Mouse (Mus musculus): Measurements from ENCODE around the gene Hyou1. TPM values are rescaled to one million over a fixed set of nuclear protein-coding genes. Genes with fewer than 3 reads are reported as not detected.
"Not testable (repeated sequence)": the region's sequence is repeated elsewhere in the genome, so short reads cannot be mapped to it uniquely, and the experiment has no call there.

Hyou1 gene
- polyA plus RNA-seq, 1 experiment, result 57.4 TPM

GRCm38 (mm10) chr9:44410647-44411336, 31.5 kb downstream of the Hyou1 start:
- no peak for TF ChIP-seq POLR2A (IDR thresholded peaks at IDR 0.05; ENCODE audit: borderline replicate concordance, extremely low read depth, insufficient read depth, insufficient read length, poor library complexity, severe bottlenecking)
- no peak for TF ChIP-seq CTCF (IDR thresholded peaks at IDR 0.05; ENCODE audit: borderline replicate concordance, extremely low read depth, insufficient read depth, insufficient read length)
- DNase-seq (ENCODE audit: low read depth), result no peak

GRCm38 (mm10) chr9:44411601-44412130, 32.4 kb downstream of the Hyou1 start:
- no peak for TF ChIP-seq CTCF (IDR thresholded peaks at IDR 0.05; ENCODE audit: borderline replicate concordance, extremely low read depth, insufficient read depth, insufficient read length)
- no peak for TF ChIP-seq POLR2A (IDR thresholded peaks at IDR 0.05; ENCODE audit: borderline replicate concordance, extremely low read depth, insufficient read depth, insufficient read length, poor library complexity, severe bottlenecking)
- no peak for DNase-seq (ENCODE audit: low read depth)

GRCm38 (mm10) chr9:44412306-44412705, 33.0 kb downstream of the Hyou1 start:
- DNase-seq (ENCODE audit: low read depth), result no peak
- TF ChIP-seq POLR2A (IDR thresholded peaks at IDR 0.05; ENCODE audit: borderline replicate concordance, extremely low read depth, insufficient read depth, insufficient read length, poor library complexity, severe bottlenecking) (no peak), CTCF (IDR thresholded peaks at IDR 0.05; ENCODE audit: borderline replicate concordance, extremely low read depth, insufficient read depth, insufficient read length) (no peak)

GRCm38 (mm10) chr9:44412781-44413180, 33.5 kb downstream of the Hyou1 start:
- DNase-seq (ENCODE audit: low read depth), result no peak
- TF ChIP-seq POLR2A (IDR thresholded peaks at IDR 0.05; ENCODE audit: borderline replicate concordance, extremely low read depth, insufficient read depth, insufficient read length, poor library complexity, severe bottlenecking) (no peak), CTCF (IDR thresholded peaks at IDR 0.05; ENCODE audit: borderline replicate concordance, extremely low read depth, insufficient read depth, insufficient read length) (no peak)

GRCm38 (mm10) chr9:44417156-44417891, 38.0 kb downstream of the Hyou1 start:
- TF ChIP-seq CTCF (IDR thresholded peaks at IDR 0.05; ENCODE audit: borderline replicate concordance, extremely low read depth, insufficient read depth, insufficient read length) (no peak), POLR2A (IDR thresholded peaks at IDR 0.05; ENCODE audit: borderline replicate concordance, extremely low read depth, insufficient read depth, insufficient read length, poor library complexity, severe bottlenecking) (no peak)
- no peak for DNase-seq (ENCODE audit: low read depth)

GRCm38 (mm10) chr9:44417892-44418363, 38.6 kb downstream of the Hyou1 start:
- peak; percentile 96 for DNase-seq (ENCODE audit: low read depth)
- TF ChIP-seq POLR2A (IDR thresholded peaks at IDR 0.05; ENCODE audit: borderline replicate concordance, extremely low read depth, insufficient read depth, insufficient read length, poor library complexity, severe bottlenecking) (peak; percentile 2; the same call in 1 of the 2 replicates), CTCF (IDR thresholded peaks at IDR 0.05; ENCODE audit: borderline replicate concordance, extremely low read depth, insufficient read depth, insufficient read length) (peak; percentile 88)

- peak; percentile 31 for DNase-seq (ENCODE audit: low read depth)
- TF ChIP-seq POLR2A (IDR thresholded peaks at IDR 0.05; ENCODE audit: borderline replicate concordance, extremely low read depth, insufficient read depth, insufficient read length, poor library complexity, severe bottlenecking), result no peak
- TF ChIP-seq CTCF (IDR thresholded peaks at IDR 0.05; ENCODE audit: borderline replicate concordance, extremely low read depth, insufficient read depth, insufficient read length), result no peak
These were observed 39.5 kb downstream of the Hyou1 start, which contains the start of gene Ccdc84 for GRCm38 (mm10) chr9:44418519-44419385. Gene Ccdc84, minus strand, starts transcription at chr9:44418569.

- DNase-seq (ENCODE audit: low read depth), result not testable (repeated sequence)
These were observed 40.4 kb downstream of the Hyou1 start for GRCm38 (mm10) chr9:44419730-44420129.

- no peak for DNase-seq (ENCODE audit: low read depth)
- TF ChIP-seq POLR2A (IDR thresholded peaks at IDR 0.05; ENCODE audit: borderline replicate concordance, extremely low read depth, insufficient read depth, insufficient read length, poor library complexity, severe bottlenecking) (no peak), CTCF (IDR thresholded peaks at IDR 0.05; ENCODE audit: borderline replicate concordance, extremely low read depth, insufficient read depth, insufficient read length) (no peak)
These were observed 41.1 kb downstream of the Hyou1 start for GRCm38 (mm10) chr9:44420280-44420898.

- DNase-seq (ENCODE audit: low read depth), result no peak
- no peak for TF ChIP-seq CTCF (IDR thresholded peaks at IDR 0.05; ENCODE audit: borderline replicate concordance, extremely low read depth, insufficient read depth, insufficient read length)
- TF ChIP-seq POLR2A (IDR thresholded peaks at IDR 0.05; ENCODE audit: borderline replicate concordance, extremely low read depth, insufficient read depth, insufficient read length, poor library complexity, severe bottlenecking), result no peak
These were observed 44.3 kb downstream of the Hyou1 start for GRCm38 (mm10) chr9:44423576-44423975.

Data from brain, embryonic 14.5 days (tissue).